Mouse (Mus musculus): ENCODE data around the gene Phkg2. TPM values are rescaled to one million over a fixed set of nuclear protein-coding genes. Genes with fewer than 3 reads are reported as not detected.

Gene Phkg2
- 10 to 100 TPM; 50.0 to 65.5 (median 55.9) TPM for total RNA-seq (2022)

DNA sequence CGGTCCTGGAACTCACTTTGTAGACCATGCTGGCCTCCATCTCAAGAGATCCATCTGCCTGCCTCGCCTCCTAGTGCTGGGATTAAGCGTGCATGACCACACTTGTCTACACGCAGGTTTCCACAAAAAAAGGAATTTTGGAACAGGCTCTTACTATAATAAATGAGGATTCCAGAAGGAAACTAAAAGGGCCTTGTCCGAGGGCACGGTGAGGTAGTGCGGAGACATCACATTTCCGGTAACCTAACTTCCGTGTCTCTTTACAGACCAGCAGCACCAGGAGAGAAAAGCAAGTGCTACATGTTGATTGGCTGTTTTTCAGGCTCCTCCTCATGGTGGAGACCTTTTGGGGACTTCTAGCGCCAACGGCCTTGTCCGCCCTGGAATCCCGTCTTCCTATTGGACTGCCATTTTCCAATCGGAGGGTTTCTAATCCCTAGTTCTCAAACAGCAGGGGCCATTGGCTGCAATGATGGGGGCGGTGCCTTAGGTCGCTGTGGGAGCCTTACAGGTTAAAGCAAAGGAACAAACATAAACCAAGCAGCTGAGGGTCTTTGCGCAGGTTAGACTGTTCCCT is at the start of gene Phkg2:
TSS of gene Phkg2 (plus strand) at position 446 of the 577 bp plus-strand sequence.
- DNase-seq: peak; percentile 96

DNA sequence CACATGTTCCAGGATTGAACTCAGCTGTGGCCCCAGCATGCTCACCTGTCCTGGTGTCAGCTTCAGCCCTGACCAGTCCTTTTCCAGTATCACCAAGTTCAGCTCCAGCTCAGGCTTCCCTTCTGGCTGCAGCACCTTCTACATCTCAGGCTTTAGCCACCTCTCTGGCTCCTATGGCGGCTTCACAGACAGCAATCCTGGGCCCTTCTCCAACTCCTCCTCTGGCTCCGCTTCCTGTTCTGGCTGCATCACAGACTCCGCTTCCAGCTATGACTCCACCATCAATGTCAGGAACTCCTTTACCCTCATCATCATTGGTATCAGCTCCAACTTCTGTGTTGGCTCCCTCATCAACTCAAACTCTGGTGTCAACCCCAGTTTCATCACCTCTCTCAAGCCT is 31.5 kb upstream of the Phkg2 start:
- DNase-seq: no peak

DNA sequence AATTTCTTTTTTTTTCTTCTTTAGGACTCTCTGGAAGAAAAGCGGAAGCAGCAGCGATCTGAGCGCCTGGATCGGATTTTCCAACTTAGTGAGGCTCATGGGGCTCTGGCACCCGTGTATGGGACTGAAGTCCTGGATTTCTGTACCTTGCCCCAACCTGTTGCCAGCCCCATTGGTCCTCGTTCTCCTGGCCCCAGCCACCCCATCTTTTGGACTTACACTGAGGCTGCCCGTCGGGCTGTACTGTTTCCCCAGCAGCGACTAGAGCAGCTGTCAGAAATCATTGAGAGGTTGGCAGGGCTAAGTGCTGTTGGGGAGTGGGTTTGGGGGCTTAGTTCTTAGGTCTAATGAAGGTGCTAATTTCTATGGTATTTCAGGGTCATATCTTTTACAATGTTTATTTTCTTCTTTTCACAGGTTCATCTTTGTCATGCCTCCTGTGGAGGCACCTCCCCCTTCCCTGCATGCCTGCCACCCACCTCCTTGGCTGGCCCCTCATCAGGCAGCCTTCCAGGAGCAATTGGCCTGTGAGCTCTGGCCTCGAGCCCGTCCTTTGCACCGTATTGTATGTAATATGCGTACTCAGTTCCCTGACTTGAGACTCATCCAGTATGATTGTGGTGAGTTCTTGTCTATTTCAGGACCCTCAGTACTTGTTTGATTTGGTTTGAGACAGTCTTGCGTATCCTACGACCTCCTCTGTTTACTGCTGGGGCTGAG is 23.9 kb upstream of the Phkg2 start:
- no peak for DNase-seq

DNA sequence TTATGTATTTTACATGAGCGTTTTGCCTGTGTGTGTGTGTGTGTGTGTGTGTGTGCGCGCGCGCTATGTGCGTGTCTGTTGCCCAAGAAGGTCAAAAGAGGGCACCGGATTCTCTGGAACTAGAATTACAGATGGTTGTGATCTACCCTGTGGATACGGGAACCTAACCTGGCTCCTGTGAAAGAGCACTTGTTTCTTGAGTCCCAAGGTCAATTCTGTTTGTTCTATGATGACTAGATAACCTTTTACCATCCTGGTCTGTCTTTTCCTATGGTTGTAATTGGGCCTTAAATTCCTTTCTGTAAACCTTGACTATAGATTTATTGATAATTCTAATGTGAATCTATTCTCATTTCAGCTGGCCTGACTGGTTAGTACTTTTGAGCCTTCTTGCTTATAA is 21.6 kb upstream of the Phkg2 start:
- no peak for DNase-seq

DNA sequence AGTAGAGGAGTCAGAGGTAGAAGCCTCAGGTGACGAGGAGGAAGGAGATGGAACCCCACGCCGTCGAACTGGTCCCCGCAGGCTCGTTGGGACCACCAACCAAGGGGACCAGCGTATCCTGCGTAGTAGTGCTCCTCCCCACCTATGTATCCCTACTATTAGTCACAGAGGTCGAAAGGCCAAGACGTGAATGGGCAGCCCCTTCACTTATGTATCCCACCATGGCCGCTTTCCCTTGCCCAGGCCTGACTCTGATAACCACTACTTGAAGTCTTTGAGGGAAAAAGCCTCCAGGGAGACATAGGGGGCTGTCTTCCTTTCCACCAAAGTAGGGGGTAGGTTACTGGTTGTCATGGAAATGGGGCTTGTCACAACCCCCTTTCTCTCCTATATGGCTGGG is 12.6 kb upstream of the Phkg2 start:
- DNase-seq: no peak

DNA sequence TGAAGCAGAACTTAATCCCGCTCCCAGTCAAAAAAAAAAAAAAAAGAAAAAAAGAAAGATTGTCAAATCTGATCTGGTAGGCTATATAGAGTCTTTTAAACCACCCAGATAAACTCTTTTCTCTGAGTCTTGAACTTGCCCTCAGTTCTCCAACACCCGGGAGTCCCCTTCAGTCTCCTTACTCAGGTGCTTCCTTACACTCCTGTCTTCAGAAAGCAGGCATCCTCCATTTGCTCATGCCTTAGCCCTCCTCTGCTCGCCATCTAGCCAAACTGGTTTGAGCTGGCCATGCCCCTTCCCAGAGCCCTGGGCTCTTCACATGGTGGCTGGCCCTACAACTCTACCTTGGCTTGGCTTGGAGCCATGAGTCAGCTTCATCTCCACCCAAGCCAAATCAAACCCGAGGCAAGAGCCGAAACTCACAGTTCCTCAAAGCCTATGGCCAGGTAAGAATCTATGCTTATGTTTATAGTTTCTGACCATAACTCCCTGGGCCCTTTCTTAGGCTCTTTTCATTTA is 11.7 kb upstream of the Phkg2 start, which contains the start of gene Tmem265:
TSS of gene Tmem265 (plus strand) at position 51 of the 519 bp plus-strand sequence.
- DNase-seq: no peak

DNA sequence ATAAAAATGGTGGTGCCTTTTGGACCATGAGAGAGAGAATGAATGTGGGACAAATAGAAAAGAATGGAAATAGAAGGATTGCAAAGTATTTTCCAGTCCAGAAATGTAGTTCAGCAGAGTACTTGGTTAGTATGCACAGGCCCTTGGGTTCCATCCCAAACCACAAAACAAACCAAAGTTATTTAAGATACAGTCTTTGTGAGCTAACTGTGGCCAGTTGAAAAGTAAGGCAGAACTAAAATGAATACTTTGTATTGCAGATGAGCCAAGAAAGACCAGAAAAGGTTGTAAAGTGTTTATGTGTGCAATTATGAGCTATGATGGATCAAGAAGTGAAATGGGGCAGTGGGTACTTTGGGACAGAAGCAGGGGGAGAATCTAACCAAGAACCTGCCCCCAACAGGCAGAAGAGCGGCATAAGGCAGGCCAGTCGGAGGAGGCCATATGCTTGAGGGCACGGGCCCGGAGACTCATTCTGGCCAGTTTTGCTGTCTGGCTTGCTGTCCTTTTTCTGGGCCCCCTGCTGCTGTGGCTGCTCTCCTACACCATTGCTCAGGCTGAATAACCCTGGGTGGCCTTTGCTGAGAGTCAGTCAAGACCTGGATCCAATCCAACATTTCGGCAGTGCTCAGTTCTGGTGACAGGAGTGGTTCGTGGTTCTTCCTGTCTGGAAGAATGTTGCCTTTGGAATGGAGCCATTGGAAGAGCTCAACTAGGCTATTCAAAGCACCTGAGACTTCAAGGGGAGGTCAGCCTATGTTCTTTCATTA is 8.6 kb upstream of the Phkg2 start:
- DNase-seq: no peak

DNA sequence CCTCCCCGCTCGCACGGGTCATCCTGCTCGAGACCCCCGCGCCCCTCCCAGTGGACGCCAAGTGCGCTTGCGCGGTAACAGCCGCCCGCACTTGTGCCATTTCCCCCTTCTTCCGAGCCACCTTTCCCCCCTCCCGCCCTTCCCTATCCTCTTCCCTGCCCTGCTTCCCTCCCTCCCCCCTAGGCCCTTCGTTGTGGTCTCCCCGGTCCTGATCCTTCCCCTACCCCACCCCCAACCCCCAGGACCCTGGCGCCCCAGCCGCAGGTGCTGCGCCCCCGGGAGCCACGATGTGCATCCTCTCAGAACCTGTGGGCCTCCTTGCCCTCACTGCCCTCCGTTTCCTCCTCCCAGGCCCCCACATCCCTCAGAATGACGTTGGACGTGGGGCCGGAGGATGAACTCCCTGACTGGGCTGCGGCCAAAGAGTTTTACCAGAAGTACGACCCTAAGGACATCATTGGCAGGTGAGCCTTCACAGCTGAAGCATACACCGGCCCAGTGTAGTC is 416 bp downstream of the Phkg2 start:
- DNase-seq: no peak

DNA sequence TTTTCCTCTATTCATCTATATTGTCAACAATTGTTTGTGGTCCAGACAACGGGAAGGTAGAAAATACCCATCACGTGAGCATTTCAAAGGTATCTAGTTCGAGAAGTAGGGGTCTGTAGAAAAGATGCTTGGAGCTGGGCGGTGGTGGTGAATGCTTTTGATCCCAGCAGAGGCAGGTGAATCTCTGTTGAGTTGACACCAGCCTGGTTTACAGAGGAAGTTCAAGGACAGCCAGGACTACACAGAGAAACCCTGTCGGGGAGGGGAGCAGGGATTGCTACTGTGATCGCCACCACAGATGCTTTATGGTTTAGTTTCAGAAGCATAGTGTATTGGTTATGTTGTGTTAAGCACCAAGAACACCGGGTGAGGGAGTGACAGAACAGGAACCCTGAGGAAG is 975 bp downstream of the Phkg2 start:
- no peak for DNase-seq

DNA sequence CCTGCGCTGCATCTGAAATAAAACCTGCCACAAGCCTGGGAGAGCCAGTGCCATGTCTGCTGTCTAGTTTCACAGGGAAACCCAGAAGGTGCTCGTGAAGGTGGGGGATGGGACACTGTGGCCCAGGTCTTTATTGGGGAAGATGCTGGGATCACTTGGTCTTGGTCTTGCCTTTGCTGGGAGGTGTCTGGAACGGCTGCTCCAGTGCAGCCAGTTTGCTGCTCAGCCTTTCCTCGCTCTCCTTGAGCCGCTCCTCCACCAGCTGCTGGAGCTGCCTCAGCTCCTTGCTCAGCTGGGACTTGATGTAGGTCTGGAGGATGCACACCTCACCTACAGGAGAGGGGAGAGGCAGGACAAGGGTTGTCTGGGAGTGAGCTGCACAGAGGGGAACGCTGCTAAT is 10.1 kb downstream of the Phkg2 start:
- no peak for DNase-seq

DNA sequence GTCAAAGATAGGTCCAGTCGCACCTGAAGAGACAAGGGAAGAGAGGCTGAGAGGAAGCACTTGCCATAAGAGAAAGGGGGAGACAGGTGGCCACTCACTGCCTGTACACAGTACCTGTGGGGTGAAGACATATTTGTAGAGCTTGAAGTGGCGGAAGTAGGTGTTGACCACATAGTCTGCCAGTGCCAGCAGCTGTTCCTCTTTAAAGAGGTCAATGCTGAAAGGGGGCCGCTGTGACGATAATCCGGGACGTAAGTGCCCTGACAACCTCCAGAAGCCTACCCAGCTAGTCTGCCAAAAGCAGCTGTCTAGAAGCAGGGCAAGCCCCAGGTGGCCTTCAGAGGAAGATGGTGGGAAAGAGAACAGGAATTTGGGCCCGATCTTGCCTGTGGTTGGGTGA is 11.9 kb downstream of the Phkg2 start:
- DNase-seq: no peak

DNA sequence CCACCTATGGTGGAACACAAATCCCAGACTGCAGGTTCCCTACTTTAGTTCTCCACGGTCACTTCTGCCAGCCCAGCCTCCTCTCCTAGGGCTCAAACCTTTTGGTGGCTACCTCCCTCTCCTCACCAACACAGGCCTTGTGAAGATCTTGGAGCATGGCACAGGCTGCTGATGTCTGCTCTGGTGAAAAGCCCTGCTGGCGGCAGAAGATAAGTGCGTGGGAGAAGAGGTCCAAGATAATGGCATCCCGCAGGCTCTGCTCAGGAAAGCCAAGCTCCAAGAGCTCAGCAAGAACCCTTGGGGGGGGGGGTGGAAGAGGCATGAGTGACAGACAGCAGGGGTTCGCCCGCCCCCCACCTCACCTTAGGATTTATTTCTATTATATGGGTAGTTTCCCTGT is 13.0 kb downstream of the Phkg2 start:
- DNase-seq: no peak

DNA sequence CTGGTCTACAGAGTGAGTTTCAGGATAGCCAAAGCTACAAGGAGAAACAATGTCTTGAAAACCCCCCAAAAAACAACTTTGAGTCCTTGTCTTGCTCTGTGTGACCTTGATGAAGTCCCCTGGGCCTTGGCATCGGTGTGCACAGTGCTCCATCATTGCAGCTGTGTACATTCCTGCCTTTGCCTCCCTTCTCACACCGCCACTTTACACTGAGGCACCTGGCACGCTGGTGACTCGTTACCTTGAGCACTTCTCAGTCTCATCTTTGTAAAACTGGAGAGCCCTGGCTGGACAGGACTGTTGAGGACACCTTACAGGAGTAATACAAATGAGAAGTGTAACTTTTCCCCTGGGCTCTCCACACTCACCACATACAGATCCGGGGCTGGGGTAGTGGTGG is 14.1 kb downstream of the Phkg2 start:
- no peak for DNase-seq

DNA sequence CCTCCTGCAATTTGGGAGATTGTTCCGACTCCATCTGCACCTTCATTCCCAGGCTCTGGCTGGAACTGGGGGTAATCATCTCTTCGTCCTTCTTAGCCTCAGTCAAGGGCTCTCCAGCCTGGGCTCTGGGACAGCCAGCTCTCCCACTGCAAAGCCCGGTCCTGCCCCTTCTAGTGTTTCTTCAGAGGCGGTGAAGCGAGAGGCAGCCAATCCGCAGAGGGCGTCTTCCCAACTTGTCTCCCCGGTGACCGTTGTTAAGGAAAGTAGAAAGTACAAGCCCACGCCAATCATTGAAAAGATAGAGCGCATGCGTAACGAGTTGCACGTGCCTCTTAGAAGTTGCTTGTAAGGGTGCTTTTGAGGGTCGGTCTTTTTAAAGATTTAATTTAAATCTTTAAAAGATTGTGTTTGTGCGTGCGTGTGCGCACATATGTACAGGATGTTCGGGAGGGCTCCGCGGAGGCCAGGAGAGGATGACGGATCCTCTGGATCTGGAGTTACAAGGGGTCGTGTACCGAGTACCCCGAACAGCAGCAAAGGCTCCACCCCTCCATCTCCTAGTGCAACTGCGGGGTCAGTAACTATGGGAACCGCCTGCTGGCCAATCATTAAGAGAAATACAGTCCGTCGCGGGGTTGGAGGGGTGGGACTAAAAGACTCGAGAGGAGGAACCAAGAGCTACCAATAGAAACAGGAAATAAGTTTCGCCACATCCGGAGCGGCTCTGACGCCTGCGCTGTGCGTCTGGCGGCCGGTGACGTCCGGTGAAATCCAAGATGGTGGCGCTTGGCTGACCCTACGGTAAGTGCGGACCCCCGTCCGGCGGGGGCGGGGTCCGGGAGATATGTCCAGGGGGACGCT is 15.1 kb downstream of the Phkg2 start, which contains the start of the genes Ccdc189 and Rnf40:
TSS of gene Ccdc189 (minus strand) at position 585 of the 861 bp plus-strand sequence.
TSS of gene Rnf40 (plus strand) at position 757 of the 861 bp plus-strand sequence.
- peak; percentile 98 for DNase-seq

DNA sequence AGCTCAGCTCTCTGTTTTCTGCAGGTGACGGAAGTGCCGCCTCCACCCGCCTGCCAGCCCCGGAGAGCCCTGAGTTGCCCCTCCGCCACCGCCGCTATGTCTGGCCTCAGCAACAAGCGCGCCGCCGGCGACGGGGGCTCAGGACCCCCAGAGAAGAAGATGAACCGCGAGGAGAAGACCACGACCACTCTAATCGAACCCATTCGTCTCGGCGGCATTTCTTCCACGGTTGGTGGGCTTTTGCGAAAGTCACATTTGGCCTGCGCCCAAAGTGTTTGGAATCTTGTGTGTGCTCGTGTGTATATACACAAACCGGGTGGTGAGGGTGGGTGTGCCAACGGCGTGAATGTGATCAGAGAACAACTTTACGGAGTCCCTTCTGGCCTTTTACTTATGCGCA is 15.8 kb downstream of the Phkg2 start:
- no peak for DNase-seq

DNA sequence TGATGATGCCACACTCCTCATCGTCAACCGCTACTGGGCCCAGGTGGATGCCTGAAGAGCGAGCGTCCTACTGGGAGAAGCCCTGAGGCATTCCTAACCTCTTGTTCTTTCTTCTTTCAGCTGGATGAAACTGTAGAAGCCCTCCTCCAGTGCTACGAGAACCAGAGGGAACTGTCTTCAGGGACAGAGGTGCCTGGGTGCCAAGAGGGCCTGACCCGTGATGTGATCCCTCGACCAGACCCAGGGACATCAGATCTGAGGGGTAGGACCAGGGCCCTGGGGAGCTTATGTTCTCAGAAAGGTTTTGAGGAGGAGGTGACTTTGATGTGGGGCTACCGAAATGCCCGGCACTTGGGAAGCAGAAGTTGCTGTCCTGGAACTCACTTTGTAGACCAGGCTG is 16.5 kb downstream of the Phkg2 start:
- DNase-seq: no peak

DNA sequence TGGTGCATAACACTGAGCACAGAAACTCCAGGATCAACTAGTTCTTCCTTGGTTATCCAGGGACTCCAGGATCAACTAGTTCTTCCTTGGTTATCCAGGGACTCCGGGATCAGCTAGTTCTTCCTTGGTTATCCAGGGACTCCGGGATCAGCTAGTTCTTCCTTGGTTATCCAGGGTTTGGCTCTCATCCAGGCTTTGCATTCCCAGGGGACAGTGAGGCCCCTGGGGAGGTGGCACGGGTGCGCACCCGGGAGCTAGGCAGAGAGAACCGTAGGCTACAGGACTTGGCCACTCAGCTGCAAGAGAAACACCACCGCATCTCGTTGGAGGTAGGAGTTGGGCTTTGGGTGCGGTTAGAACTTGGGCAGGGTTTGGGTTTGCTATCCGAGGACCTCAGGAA is 18.0 kb downstream of the Phkg2 start:
- DNase-seq: no peak

DNA sequence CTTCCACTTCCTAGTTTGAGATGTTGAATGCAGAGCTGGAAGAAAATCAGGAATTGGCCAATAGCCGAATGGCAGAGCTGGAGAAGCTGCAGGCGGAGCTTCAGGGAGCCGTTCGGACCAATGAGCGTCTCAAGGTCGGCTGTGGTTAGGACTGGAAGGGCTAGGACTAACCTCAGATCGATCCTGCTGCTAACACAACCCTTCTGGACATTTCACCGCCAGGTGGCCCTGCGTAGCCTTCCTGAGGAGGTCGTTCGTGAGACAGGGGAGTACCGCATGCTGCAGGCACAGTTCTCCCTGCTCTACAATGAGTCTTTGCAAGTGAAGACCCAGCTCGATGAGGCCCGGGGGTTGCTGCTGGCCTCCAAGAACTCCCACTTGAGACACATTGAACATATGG is 19.4 kb downstream of the Phkg2 start:
- DNase-seq: no peak

DNA sequence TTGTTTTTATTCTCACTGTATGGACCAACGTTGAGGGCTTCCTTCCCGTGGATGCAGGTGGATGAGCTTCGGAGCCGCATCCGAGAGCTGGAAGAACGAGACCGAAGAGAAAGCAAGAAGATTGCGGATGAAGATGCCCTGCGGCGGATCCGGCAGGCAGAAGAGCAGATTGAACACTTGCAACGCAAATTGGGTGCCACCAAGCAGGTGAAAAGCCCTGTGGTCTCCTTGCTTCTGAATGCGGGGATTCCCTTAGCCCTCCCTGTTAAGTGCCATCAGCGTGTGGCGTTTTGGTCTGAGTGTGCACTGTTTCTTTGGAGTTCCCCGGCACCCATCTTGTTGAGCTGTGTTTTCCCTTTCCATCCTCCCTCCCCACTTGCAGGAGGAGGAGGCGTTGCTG is 23.6 kb downstream of the Phkg2 start:
- no peak for DNase-seq

DNA sequence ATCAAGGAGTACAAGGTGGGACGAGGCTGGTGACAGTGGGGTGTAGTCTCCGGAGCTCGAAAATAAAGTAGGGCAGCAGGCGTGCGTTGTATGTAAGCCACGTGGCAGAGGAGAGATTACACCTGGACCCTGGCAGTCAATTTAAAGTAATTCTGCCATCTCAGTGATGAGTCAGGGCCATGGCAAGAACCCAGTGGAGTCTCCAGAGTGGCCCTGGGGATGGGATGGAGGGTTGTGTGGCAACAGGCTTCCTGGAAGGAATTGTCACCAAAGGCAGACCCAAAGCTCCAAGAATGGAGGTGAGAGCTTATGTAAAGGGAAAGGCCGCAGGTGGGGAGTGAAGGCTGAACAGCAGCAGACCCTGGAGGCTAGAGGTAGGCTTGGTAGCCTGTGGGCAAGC is 27.5 kb downstream of the Phkg2 start:
- no peak for DNase-seq

DNA sequence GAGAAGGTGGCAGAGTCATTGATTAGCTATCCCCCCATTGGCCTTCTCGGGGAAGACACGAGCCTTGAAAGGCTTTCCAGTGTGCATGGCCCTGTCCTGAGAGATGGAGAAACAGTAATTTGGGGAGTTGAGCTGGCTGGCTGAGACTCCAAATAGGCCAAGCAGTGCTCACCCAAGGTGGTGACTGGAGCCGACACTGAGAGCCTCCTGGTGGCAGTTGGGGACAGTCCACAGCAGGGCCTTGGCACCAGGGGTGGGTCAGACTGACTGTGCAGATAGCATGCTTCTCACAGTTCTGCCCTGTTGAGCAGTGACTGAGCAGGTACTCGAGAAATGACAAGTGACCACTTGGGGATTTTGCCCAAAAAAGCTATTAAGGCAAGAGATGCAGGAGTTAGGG is 28.6 kb downstream of the Phkg2 start:
- no peak for DNase-seq

DNA sequence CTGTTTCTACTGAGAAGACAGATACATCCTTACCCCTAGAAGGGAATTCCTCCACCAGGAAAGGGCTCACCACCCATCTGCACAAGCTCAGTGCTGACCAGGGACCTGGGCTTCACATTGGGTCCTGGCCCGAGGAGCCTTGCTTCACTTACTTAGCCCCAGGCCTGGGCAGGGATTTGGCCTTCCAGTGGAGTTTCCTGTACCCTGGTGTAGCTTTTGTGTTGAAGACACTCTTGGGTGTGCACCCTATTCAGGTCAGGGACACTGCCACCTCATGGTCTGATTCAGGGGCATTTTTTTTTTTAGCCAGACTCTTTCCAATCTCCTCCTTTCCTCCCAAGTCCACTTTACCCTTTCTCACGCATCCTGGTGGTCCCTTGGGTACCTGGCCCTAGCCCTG is 29.8 kb downstream of the Phkg2 start:
- DNase-seq: no peak

All from adrenal gland, adult 8-10 months (tissue).